Mouse (Mus musculus): ENCODE measurements around the gene Dppa5a. TPM values are rescaled to one million over a fixed set of nuclear protein-coding genes. Genes with fewer than 3 reads are reported as not detected.
A peak's percentile ranks its signal among the peaks of the same experiment; 100 is the strongest.
"Not testable (repeated sequence)": the region's sequence is repeated elsewhere in the genome, so short reads cannot be mapped to it uniquely, and the experiment has no call there.

The Dppa5a gene
- polyA plus RNA-seq, 1 experiment from 2014 or later = not detected

DNA sequence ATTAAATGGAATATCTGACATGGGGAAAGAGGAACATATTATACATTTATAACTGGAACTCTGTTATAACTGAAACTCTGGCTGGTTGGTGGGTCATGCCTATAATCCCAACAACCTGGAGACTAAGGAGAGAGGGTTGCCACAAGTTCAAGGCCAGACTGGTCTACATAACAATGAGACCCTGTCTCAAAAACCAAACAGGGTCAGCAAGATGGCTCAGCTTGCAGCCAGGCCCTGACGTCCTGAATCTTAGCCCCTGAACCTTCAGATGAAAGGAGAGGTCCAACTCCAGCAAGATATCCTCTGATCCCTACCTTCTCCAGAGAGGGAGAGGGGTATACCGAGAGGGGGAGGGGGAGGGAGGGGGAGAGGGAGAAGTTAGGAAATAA, 7.5 kb downstream of the Dppa5a start:
- no peak overlapping the region for H3K27ac ChIP-seq (replicated peaks; ENCODE audit: low read depth, low read length)
- no peaks in the 10 kb centered on the region for H3K9me3 ChIP-seq (ENCODE audit: control insufficient read depth, low read length)
- H3K36me3 ChIP-seq (ENCODE audit: control insufficient read depth, insufficient read depth, low read length) = no peaks in the 10 kb centered on the region
- no peaks in the 10 kb centered on the region for H3K4me1 ChIP-seq (ENCODE audit: control insufficient read depth, insufficient read depth, low read length)
- H3K27me3 ChIP-seq (ENCODE audit: control insufficient read depth, insufficient read depth, low read length) = no peaks in the 10 kb centered on the region
- no peak overlapping the region for H3K4me3 ChIP-seq (ENCODE audit: low read depth, low read length)
- DNase-seq (ENCODE audit: low spot score) = no peak
- H3K9ac ChIP-seq (ENCODE audit: low read length) = no peak overlapping the region
- H3K4me2 ChIP-seq (ENCODE audit: low read depth, severe bottlenecking) = no peak overlapping the region
- no peak for ATAC-seq (ENCODE audit: insufficient number of reproducible peaks, low FRiP score, low TSS enrichment, low read depth)
- 37% methylated on average over 2 of the region's 2 CpGs for WGBS

DNA sequence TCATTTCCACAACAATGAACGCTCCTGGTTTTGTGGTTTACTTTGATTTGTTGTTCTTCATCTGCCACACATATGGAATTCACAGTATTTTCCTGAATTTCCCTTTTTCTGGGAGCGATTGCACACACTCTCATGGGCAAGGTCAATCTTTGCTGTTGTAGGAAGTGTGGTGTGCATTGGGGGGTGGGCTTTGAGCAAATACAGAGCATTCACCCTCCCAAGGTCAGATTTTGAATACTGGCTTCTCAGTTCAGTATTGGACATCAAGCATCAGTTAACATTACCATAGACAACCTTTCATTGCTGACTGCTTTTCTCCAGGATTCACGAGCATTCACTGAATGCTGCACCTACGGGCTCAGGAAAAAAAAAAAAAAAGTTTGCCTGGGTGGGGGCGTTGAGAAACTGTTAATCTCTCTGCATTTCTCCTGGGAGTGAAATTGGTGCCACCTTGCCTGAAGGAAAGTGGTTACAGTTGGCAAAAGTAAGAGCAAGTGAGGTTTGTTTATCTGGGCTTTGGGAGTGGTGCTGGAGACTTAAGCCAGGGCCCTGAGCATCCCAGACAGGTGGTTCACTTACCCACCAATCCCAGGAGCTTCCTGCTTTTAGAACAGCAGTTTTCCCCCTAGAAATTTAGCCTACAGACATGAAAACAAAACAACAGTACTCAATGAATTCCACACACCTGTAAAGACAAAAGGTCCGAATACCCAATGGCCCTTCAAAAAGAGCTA, 8.1 kb downstream of the Dppa5a start:
- Histone ChIP-seq H3K4me1 (ENCODE audit: control insufficient read depth, insufficient read depth, low read length) (no peaks in the 10 kb centered on the region), H3K9me3 (ENCODE audit: control insufficient read depth, low read length) (no peaks in the 10 kb centered on the region), H3K36me3 (ENCODE audit: control insufficient read depth, insufficient read depth, low read length) (no peaks in the 10 kb centered on the region), H3K4me3 (ENCODE audit: low read depth, low read length) (no peak overlapping the region), H3K27me3 (ENCODE audit: control insufficient read depth, insufficient read depth, low read length) (no peaks in the 10 kb centered on the region), H3K4me2 (ENCODE audit: low read depth, severe bottlenecking) (no peak overlapping the region), H3K9ac (ENCODE audit: low read length) (no peak overlapping the region), H3K27ac (replicated peaks; ENCODE audit: low read depth, low read length) (no peak overlapping the region)
- ATAC-seq (ENCODE audit: insufficient number of reproducible peaks, low FRiP score, low TSS enrichment, low read depth) (no peak), DNase-seq (ENCODE audit: low spot score) (no peak)
- 78% methylated on average over 6 of the region's 6 CpGs for WGBS

- H3K27me3 ChIP-seq (ENCODE audit: control insufficient read depth, insufficient read depth, low read length) = no peaks in the 10 kb centered on the region
- no peaks in the 10 kb centered on the region for H3K36me3 ChIP-seq (ENCODE audit: control insufficient read depth, insufficient read depth, low read length)
- H3K4me3 ChIP-seq (ENCODE audit: low read depth, low read length) = no peak overlapping the region
- no peak overlapping the region for H3K4me2 ChIP-seq (ENCODE audit: low read depth, severe bottlenecking)
- no peaks in the 10 kb centered on the region for H3K4me1 ChIP-seq (ENCODE audit: control insufficient read depth, insufficient read depth, low read length)
- no peak for ATAC-seq (ENCODE audit: insufficient number of reproducible peaks, low FRiP score, low TSS enrichment, low read depth)
- H3K9me3 ChIP-seq (ENCODE audit: control insufficient read depth, low read length) = no peaks in the 10 kb centered on the region
- 14% methylated on average over 9 of the region's 9 CpGs for WGBS
- no peak overlapping the region for H3K27ac ChIP-seq (replicated peaks; ENCODE audit: low read depth, low read length)
- peak; percentile 82 for DNase-seq (ENCODE audit: low spot score)
- no peak overlapping the region for H3K9ac ChIP-seq (ENCODE audit: low read length)
Measured at GRCm38 (mm10) chr9:78358053-78358452, 9.9 kb downstream of the Dppa5a start.

DNA sequence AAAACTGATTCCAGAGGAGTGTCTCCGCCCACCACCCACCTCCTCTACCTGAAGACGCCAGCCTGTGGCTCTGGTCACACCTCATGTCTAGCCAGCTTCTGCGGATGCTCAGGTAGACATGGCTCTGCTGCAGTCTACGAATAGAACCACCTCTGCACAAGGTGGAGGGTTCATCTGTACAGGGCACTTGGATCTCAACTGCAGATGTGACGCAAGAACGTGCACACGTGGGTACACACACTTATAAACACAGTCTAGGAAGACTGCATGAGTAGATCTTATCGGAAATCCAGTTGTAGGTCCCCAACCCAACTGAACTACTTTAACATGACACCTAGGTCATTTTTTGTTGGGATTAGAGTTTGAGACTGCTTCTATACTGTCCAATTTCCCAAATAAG, 12.4 kb downstream of the Dppa5a start, which contains the start of gene Gsta2:
Gsta2 (minus strand) TSS at position 178 of the 400 bp plus-strand sequence.
- DNase-seq (ENCODE audit: low spot score) (no peak), ATAC-seq (ENCODE audit: insufficient number of reproducible peaks, low FRiP score, low TSS enrichment, low read depth) (no peak)
- no peak within 1 kb of the TSS for H3K9ac ChIP-seq (ENCODE audit: low read length)
- WGBS = 90% methylated on average over 8 of the region's 8 CpGs
- H3K27ac ChIP-seq (replicated peaks; ENCODE audit: low read depth, low read length) = no peak within 1 kb of the TSS
- H3K36me3 ChIP-seq (ENCODE audit: control insufficient read depth, insufficient read depth, low read length) = no peaks in the 10 kb centered on the region
- no peak within 1 kb of the TSS for H3K4me3 ChIP-seq (ENCODE audit: low read depth, low read length)
- no peaks in the 10 kb centered on the region for H3K4me1 ChIP-seq (ENCODE audit: control insufficient read depth, insufficient read depth, low read length)
- no peaks in the 10 kb centered on the region for H3K9me3 ChIP-seq (ENCODE audit: control insufficient read depth, low read length)
- no peaks in the 10 kb centered on the region for H3K27me3 ChIP-seq (ENCODE audit: control insufficient read depth, insufficient read depth, low read length)
- no peak within 1 kb of the TSS for H3K4me2 ChIP-seq (ENCODE audit: low read depth, severe bottlenecking)

DNA sequence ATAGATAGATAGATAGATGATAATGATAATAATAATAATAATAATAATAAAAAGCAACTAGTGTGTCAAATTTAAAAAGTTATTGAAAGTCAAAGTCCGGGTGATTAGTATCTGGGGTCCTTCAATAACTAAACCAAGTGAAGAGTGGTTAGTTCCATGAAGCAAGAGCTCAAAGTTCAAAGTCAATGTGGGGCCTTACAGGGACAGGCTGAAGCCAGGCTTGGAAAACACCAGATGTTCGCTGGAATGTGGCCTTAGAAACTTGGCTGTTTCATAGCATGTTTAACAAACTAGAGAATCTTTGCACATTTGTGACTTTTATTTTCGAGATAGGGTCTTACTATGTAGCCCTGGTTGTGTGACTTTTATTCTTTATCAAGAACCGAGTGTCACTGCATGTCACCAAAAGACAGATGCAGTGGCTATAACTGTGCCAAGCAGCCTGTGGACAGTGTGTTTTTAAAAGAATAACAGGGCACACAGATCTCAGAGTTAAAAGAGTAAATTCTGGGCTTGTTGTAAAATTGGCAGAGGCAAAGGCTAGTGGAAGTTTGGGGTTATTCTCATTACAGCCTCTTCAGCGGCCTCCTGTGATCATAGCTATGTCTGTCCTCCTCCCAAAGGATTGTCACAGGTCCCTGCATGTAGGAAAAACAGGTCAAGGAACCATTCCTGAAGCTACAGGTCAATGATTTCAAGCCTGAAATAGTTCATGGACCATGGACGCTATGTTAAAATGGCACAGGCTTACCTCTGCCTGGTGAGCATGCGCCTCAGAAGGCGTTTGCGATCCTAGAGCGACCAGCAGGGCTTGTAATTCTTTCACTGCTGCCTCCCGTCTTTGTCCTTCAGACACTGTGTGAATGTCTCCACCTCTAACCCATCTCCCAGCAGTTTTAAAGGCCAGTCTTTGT, 13.1 kb downstream of the Dppa5a start:
- Histone ChIP-seq H3K27me3 (ENCODE audit: control insufficient read depth, insufficient read depth, low read length) (no peaks in the 10 kb centered on the region), H3K4me2 (ENCODE audit: low read depth, severe bottlenecking) (no peak overlapping the region), H3K9ac (ENCODE audit: low read length) (no peak overlapping the region), H3K9me3 (ENCODE audit: control insufficient read depth, low read length) (no peaks in the 10 kb centered on the region), H3K4me1 (ENCODE audit: control insufficient read depth, insufficient read depth, low read length) (no peaks in the 10 kb centered on the region), H3K4me3 (ENCODE audit: low read depth, low read length) (no peak overlapping the region), H3K36me3 (ENCODE audit: control insufficient read depth, insufficient read depth, low read length) (no peaks in the 10 kb centered on the region), H3K27ac (replicated peaks; ENCODE audit: low read depth, low read length) (no peak overlapping the region)
- ATAC-seq (ENCODE audit: insufficient number of reproducible peaks, low FRiP score, low TSS enrichment, low read depth) = no peak
- WGBS = 79% methylated on average over 11 of the region's 11 CpGs
- no peak for DNase-seq (ENCODE audit: low spot score)

GRCm38 (mm10) chr9:78351504-78352220, 16.3 kb downstream of the Dppa5a start:
- H3K4me2 ChIP-seq (ENCODE audit: low read depth, severe bottlenecking) = no peak overlapping the region
- ATAC-seq (ENCODE audit: insufficient number of reproducible peaks, low FRiP score, low TSS enrichment, low read depth) (no peak), DNase-seq (ENCODE audit: low spot score) (no peak)
- no peak overlapping the region for H3K4me3 ChIP-seq (ENCODE audit: low read depth, low read length)
- H3K9ac ChIP-seq (ENCODE audit: low read length) = no peak overlapping the region
- H3K36me3 ChIP-seq (ENCODE audit: control insufficient read depth, insufficient read depth, low read length) = no peaks in the 10 kb centered on the region
- H3K4me1 ChIP-seq (ENCODE audit: control insufficient read depth, insufficient read depth, low read length) = no peaks in the 10 kb centered on the region
- H3K27me3 ChIP-seq (ENCODE audit: control insufficient read depth, insufficient read depth, low read length) = no peaks in the 10 kb centered on the region
- no peaks in the 10 kb centered on the region for H3K9me3 ChIP-seq (ENCODE audit: control insufficient read depth, low read length)
- no peak overlapping the region for H3K27ac ChIP-seq (replicated peaks; ENCODE audit: low read depth, low read length)
- 84% methylated on average over 6 of the region's 6 CpGs for whole genome bisulfite sequencing

GRCm38 (mm10) chr9:78350007-78350406, 18.0 kb downstream of the Dppa5a start:
- not testable (repeated sequence) for H3K27ac ChIP-seq (replicated peaks; ENCODE audit: low read depth, low read length); H3K4me1 ChIP-seq (ENCODE audit: control insufficient read depth, insufficient read depth, low read length); H3K9ac ChIP-seq (ENCODE audit: low read length); H3K27me3 ChIP-seq (ENCODE audit: control insufficient read depth, insufficient read depth, low read length); H3K36me3 ChIP-seq (ENCODE audit: control insufficient read depth, insufficient read depth, low read length); H3K4me2 ChIP-seq (ENCODE audit: low read depth, severe bottlenecking); H3K4me3 ChIP-seq (ENCODE audit: low read depth, low read length); ATAC-seq (ENCODE audit: insufficient number of reproducible peaks, low FRiP score, low TSS enrichment, low read depth); DNase-seq (ENCODE audit: low spot score); H3K9me3 ChIP-seq (ENCODE audit: control insufficient read depth, low read length)

- not testable (repeated sequence) for ATAC-seq (ENCODE audit: insufficient number of reproducible peaks, low FRiP score, low TSS enrichment, low read depth); H3K4me2 ChIP-seq (ENCODE audit: low read depth, severe bottlenecking); H3K27me3 ChIP-seq (ENCODE audit: control insufficient read depth, insufficient read depth, low read length); H3K4me3 ChIP-seq (ENCODE audit: low read depth, low read length); H3K9me3 ChIP-seq (ENCODE audit: control insufficient read depth, low read length); H3K27ac ChIP-seq (replicated peaks; ENCODE audit: low read depth, low read length); H3K9ac ChIP-seq (ENCODE audit: low read length); H3K4me1 ChIP-seq (ENCODE audit: control insufficient read depth, insufficient read depth, low read length); H3K36me3 ChIP-seq (ENCODE audit: control insufficient read depth, insufficient read depth, low read length); DNase-seq (ENCODE audit: low spot score)
- WGBS = 83% methylated on average over 3 of the region's 3 CpGs
Measured at GRCm38 (mm10) chr9:78349141-78349540, 18.8 kb downstream of the Dppa5a start.
